Mouse (Mus musculus) cerebellum, adult 2 months (tissue): ENCODE results near the gene Fstl4.

Experiments
- CTCF ChIP-seq: fragments of 200-500 bp; IDR thresholded peaks from 2 replicates; pipeline ENCODE4 v1.5.1; 2011; ENCODE audit warnings: low read depth, mild to moderate bottlenecking, control low read depth, low read length, moderate library complexity, borderline replicate concordance; ENCODE audit not compliant: insufficient read depth
- POLR2A ChIP-seq: fragments of 200-500 bp; IDR thresholded peaks from 2 replicates; pipeline ENCODE4 v1.6.1; 2011; ENCODE audit warnings: low read length, control low read depth, borderline replicate concordance; ENCODE audit not compliant: insufficient read depth

GRCm38 (mm10) chr11:53085367-53085766, 320.9 kb downstream of the Fstl4 start:
- TF ChIP-seq POLR2A = no peak
- no peak for TF ChIP-seq CTCF
